Mouse (Mus musculus) testis, adult 2 months (tissue): ENCODE measurements around the gene Ppp1r12b. TPM values are rescaled to one million over a fixed set of nuclear protein-coding genes. Genes with fewer than 3 reads are reported as not detected.

Experiments used
- H3K27ac ChIP-seq: fragments of 200-500 bp; 2 replicates; pipeline ENCODE4 v1.5.1; 2012; ENCODE audit warnings: low read depth, low read length; ENCODE audit not compliant: control insufficient read depth, insufficient read depth
- H3K27me3 ChIP-seq: fragments of 200-500 bp; 2 replicates; pipeline ENCODE4 v1.6.1; 2012; ENCODE audit warnings: mild to moderate bottlenecking, low read length, moderate library complexity; ENCODE audit not compliant: control insufficient read depth, insufficient read depth
- H3K36me3 ChIP-seq: fragments of 200-500 bp; 2 replicates; pipeline ENCODE4 v1.6.1; 2012; ENCODE audit warnings: mild to moderate bottlenecking, low read length; ENCODE audit not compliant: control insufficient read depth, insufficient read depth
- H3K4me1 ChIP-seq: fragments of 200-500 bp; 2 replicates; pipeline ENCODE4 v1.6.1; 2012; ENCODE audit warnings: low read length; ENCODE audit not compliant: control insufficient read depth, insufficient read depth
- H3K4me3 ChIP-seq: fragments of 200-500 bp; 2 replicates; pipeline ENCODE4 v1.5.1; 2012; ENCODE audit warnings: low read depth, mild to moderate bottlenecking, low read length, moderate library complexity, mixed read lengths; ENCODE audit not compliant: control insufficient read depth
- CTCF ChIP-seq: fragments of 200-500 bp; IDR thresholded peaks from 2 replicates; pipeline ENCODE4 v1.5.1; 2012; ENCODE audit warnings: low read depth, mild to moderate bottlenecking, inconsistent platforms, low read length, moderate library complexity; ENCODE audit not compliant: control insufficient read depth, insufficient read depth, insufficient replicate concordance
- POLR2A ChIP-seq: fragments of 200-500 bp; IDR thresholded peaks from 2 replicates; pipeline ENCODE4 v1.6.1; 2012; ENCODE audit warnings: low read depth, mild to moderate bottlenecking, inconsistent platforms, low read length, moderate library complexity; ENCODE audit not compliant: control insufficient read depth
- polyA plus RNA-seq: library from polyadenylated mRNA; depleted of rRNA; stranded (reverse); fragments of >200 nt; gene quantifications from 2 replicates; pipeline ENCODE4 v1.2.3, GENCODE M21; 2012

The Ppp1r12b gene
- polyA plus RNA-seq, 1 experiment: 7.1 TPM

GRCm38 (mm10) chr1:134994739-134995138 is 39.0 kb upstream of the Ppp1r12b start:
- Histone ChIP-seq H3K36me3 (no peaks in the 10 kb centered on the region), H3K27me3 (no peaks in the 10 kb centered on the region), H3K4me1 (no peaks in the 10 kb centered on the region), H3K4me3 (no peak overlapping the region), H3K27ac (no peak overlapping the region)
- TF ChIP-seq CTCF (no peak), POLR2A (no peak)

- Histone ChIP-seq H3K27me3 (no peaks in the 10 kb centered on the region), H3K36me3 (no peaks in the 10 kb centered on the region), H3K4me1 (peaks cover 6% of the 10 kb centered on the region), H3K27ac (no peak overlapping the region), H3K4me3 (no peak overlapping the region)
- TF ChIP-seq POLR2A (no peak), CTCF (no peak)
Measured at GRCm38 (mm10) chr1:134992046-134992645, 36.4 kb upstream of the Ppp1r12b start.

GRCm38 (mm10) chr1:134989372-134989771 is 33.6 kb upstream of the Ppp1r12b start:
- H3K4me1 ChIP-seq: peaks cover 9% of the 10 kb centered on the region
- H3K27me3 ChIP-seq: no peaks in the 10 kb centered on the region
- H3K36me3 ChIP-seq: no peaks in the 10 kb centered on the region
- no peak for TF ChIP-seq POLR2A
- peak; percentile 35; the same call in 1 of the 2 replicates for TF ChIP-seq CTCF
- no peak overlapping the region for H3K4me3 ChIP-seq
- H3K27ac ChIP-seq: no peak overlapping the region

- Histone ChIP-seq H3K4me3 (peak overlapping the region; percentile 89), H3K27me3 (no peaks in the 10 kb centered on the region), H3K36me3 (no peaks in the 10 kb centered on the region), H3K27ac (peak overlapping the region; percentile 42; the same call in 1 of the 2 replicates), H3K4me1 (peaks cover 9% of the 10 kb centered on the region)
- TF ChIP-seq POLR2A: no peak
- no peak for TF ChIP-seq CTCF
Measured at GRCm38 (mm10) chr1:134987962-134988341, 32.2 kb upstream of the Ppp1r12b start.

GRCm38 (mm10) chr1:134987173-134987961 is 31.6 kb upstream of the Ppp1r12b start:
- Histone ChIP-seq H3K36me3 (no peaks in the 10 kb centered on the region), H3K4me3 (peak overlapping the region; percentile 89), H3K4me1 (peaks cover 9% of the 10 kb centered on the region), H3K27me3 (no peaks in the 10 kb centered on the region), H3K27ac (peak overlapping the region; percentile 42)
- no peak for TF ChIP-seq CTCF
- TF ChIP-seq POLR2A: peak; percentile 94

- H3K4me3 ChIP-seq: no peak overlapping the region
Measured at GRCm38 (mm10) chr1:134972920-134973319, 17.2 kb upstream of the Ppp1r12b start.

GRCm38 (mm10) chr1:134965430-134965829 is 9.7 kb upstream of the Ppp1r12b start:
- Histone ChIP-seq H3K36me3 (peaks cover 3% of the 10 kb centered on the region), H3K4me1 (peaks cover 2% of the 10 kb centered on the region), H3K4me3 (no peak overlapping the region), H3K27ac (no peak overlapping the region), H3K27me3 (no peaks in the 10 kb centered on the region)
- TF ChIP-seq CTCF (no peak), POLR2A (no peak)

More at GRCm38 (mm10) chr1:134972920-134973319, 17.2 kb upstream of the Ppp1r12b start:
- Histone ChIP-seq H3K27ac (no peak overlapping the region), H3K36me3 (peaks cover 1% of the 10 kb centered on the region; the same call in 1 of the 2 replicates), H3K4me1 (no peaks in the 10 kb centered on the region), H3K27me3 (no peaks in the 10 kb centered on the region)
- TF ChIP-seq POLR2A (no peak), CTCF (no peak)
